Mouse (Mus musculus): ENCODE data around the gene Tle4.

Gene Tle4

DNA sequence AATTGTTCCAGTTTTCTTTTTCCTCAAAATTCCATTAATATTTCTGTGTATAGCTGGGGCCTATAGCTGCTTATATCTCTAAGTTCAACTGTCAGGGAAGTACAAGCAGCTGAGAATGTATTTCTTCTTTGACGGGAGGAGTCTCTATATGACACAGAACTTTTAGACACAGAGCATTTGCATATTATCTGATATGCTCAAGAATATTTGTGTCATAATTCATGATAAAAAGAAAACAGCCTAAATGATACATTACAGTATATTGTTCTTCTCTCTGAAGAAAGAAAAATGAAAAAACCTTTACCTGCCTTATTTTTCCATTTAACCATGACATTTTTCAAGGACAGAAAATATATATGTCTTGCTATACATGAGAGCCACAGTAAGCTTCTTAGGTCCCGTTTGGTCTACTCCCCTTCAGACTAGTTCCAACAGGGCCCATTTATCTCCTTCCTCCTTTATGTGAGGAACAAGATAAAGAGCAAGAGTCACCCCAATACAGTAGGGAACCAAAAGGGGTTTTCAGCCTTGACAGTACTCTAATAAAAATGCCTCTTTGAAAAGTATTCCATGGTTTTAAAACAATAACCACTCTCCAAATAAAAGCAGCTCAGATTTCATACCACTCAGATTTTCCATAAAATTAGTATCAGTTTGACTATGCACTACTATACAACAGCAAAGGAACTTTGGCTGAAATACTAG lies 77.6 kb downstream of the Tle4 start:
- no peak for DNase-seq (ENCODE audit: low spot score)

DNA sequence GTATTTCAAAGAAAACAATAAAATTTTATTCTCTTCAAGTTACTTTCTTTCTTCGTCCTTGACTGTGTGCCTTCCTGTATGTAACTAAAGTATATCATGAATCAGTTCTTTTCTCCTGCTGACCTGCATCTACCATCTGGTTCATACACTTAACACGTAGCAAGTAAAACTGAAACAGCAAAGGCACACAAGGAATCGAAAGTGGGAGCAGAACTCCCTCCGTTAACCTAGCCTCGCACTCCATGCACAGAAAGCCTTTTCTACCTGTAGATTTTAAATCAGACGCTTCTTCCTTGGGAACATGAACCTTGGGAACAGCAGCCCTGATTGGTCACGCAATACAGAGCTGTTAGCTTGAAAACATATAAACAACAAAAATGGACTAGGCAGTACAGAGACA lies 78.7 kb downstream of the Tle4 start:
- no peak for DNase-seq (ENCODE audit: low spot score)

DNA sequence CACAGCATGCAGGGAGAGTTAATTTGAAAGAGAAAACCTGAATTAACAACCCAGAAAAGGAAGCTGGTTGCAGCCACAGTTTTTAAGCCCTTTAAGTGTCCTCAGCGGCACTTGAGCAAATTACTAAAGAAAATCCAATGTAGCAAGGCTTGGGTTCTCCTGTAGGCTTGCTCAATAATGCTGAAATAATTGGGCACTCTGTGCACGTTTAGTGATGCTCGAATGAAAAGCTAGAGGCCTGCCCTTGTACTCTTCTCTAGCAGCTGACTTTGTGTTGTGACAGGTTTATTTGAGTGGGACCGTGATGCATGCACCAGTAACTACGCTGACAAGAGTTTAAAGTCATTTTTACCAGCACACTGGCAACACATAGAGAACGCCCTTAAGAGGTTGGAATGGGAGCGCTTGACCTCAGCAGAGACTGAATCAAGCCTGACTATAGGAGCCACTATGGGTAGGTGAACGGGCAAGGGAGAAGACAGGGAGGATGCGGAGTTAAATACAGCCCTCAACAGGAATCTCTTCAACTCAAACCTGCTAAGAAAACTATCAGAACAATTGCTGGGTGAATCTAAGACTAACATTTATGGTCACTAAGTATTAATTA lies 79.3 kb downstream of the Tle4 start:
- no peak for DNase-seq (ENCODE audit: low spot score)

DNA sequence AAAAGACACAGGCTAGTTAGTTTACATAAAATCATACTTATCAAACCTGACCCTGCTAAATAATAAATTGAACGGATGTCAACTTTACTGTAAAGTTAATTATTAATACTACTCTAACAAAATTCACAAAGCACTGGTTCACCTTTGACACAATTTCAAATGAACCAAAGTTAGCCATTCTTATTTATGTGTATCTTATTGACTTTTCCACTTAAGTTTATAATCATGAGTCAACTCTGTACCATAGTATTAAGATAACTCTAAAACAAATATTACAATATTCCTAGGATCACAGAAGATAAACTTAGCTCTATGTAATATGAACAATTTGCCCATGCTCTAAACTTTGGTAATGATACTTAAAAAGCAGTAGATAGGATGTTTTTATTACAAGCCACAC lies 81.4 kb downstream of the Tle4 start:
- DNase-seq (ENCODE audit: low spot score), result no peak

DNA sequence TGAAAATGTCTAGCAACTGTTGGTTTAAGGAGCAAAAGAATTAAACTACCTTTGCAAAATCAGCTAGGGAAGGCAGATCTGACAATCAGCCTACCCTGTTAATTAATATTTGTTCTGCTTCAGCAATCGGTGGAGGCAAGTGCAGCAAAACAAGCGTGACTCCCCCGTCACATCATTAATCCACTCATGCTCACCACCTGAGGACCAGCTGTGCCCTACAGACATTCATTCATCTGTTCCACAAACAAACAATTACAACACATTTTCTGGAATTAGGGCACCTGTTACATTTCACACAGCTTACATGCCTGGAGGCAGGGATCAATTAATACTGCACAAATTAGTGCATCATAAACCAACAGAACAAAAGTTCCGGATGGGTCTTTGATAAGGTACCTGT lies 89.0 kb downstream of the Tle4 start:
- no peak for DNase-seq (ENCODE audit: low spot score)

DNA sequence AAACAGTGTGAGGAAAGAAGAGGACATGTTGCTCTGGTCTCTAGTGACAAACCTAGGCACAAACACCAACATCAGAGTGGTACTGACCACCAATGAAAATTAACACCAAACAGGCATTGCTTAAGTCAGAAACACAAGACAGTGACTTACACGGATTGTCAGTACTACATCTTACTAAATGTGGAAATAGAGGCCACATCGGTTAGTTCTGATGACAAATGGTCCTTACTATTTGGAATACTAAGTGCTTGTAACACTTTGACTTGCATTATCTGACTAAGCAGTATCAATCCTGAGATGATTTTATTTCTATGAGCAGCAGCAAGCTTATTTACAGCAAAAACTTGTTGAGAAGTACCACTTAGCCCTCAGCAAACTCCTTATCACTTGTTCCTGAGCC lies 89.9 kb downstream of the Tle4 start:
- DNase-seq (ENCODE audit: low spot score), result no peak

DNA sequence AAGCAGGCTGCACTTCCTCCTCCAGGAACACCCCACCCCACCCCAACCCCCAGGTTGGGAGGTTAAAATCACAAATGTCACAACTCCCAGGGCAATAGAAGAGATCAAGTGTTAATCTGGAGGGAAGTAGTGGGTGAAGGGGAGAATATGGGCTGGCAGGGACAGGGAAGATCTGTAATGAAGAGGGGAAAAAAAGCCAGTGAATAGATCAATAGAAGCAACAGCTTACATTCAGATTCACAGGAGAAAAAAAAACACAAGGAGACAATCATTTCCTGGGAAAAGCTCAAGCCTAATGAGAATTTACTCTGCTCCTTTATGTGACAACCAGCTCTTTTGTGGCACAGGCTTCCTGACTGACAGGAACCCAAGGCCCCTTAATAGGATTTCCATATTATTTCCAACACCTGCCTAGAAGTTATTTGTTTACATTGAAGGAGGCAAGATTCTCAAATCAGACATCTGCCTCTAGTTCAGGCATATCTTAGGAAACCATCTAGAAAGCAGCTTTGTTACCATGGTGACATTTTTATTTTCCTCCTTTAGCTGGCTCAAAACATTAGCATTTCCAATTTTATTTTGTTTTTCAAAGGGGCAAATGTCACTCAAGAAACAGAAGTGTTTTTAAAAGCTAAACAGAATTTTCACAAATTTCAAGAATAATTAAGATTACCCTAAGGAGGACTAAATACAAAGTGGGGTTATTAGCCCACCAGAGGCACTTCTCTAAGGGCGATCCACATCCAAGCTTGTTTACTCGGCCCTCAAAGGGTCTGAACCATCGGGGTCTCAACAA lies 90.8 kb downstream of the Tle4 start:
- no peak for DNase-seq (ENCODE audit: low spot score)

DNA sequence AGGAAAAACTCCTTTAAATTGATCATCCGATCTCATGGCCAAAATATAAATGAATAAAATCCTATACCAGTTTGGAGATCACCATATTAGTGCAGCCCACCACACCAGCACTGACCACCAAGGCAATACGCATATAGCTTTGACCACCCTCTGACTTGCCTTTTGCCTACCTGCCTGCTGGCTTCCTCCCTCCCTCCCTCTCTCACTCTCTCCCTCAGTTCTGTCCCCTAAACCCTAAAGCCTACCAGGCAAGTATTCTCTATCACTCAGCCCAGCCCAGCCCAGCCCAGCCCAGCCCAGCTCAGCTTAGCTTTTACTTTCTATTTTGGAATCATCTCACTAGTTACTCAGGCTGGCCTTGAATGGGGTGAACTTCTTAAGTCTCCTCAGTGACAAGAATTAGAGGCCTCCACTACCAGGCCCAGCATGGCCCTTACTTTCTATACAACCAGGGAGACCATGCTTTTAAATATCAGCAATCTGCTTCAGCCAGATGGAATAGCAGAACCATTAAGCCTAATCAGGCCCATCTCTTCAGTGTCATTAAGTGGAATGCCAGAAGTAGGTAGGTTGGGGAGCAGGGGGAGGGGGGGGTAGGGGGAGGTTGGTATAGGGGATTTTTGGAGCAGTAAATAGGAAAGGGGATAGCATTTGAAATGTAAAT lies 91.8 kb downstream of the Tle4 start:
- DNase-seq (ENCODE audit: low spot score), result no peak

DNA sequence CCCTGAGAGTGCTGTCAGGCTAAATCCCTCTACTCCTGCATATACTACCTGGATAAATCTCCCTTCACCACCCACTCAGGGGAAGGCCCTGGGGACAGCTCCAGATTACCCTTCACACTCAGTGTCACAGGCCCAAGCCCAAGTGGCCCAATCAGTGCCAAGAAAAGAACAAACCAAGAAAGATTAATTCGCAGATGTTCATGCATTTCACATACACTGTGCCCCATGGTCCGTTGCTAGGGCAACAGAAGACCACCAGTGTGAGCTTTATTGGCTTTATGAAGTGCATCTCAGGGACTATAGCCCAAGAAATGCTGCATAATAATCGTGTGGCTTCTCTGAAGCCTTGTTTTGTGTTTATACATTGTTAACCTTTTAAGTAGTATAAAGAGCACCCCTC lies 92.5 kb downstream of the Tle4 start:
- DNase-seq (ENCODE audit: low spot score), result no peak

DNA sequence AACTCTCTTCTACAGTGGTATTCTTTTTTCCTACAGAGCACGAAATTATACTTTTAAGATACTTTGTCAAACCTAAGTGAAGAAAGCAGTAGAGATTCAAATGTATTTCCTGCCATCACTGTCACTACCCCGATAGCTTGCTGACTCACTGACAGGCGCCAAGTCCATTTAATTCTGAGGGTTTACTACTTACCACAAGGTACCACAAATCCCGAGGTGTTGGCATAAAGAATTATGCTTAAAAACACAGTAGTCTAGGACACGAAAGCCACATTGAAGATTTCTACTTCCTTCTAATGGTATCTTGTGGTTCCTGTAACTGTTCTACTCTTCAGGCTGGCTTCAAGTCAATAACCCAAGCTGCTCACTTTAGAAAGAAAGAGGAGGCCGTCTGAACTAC lies 94.0 kb downstream of the Tle4 start:
- no peak for DNase-seq (ENCODE audit: low spot score)

DNA sequence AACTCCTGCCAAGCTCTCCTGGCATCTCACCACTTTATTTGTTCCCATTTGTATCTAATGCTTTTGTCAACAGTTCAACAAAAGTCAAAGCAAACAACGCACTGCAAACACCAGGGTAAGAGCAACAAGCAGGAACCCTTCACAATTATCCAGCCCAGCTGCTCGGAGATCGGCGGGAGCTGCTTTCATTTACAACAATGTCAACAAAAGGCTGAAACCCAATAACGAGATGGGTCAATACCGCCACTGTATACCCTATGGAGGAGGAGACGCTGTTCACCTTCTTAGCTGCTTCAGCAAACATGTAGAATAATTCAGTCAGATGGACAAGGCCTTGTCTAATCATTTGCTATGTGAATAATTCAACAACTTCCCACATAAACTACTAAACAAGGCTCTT lies 95.6 kb downstream of the Tle4 start:
- DNase-seq (ENCODE audit: low spot score), result no peak

DNA sequence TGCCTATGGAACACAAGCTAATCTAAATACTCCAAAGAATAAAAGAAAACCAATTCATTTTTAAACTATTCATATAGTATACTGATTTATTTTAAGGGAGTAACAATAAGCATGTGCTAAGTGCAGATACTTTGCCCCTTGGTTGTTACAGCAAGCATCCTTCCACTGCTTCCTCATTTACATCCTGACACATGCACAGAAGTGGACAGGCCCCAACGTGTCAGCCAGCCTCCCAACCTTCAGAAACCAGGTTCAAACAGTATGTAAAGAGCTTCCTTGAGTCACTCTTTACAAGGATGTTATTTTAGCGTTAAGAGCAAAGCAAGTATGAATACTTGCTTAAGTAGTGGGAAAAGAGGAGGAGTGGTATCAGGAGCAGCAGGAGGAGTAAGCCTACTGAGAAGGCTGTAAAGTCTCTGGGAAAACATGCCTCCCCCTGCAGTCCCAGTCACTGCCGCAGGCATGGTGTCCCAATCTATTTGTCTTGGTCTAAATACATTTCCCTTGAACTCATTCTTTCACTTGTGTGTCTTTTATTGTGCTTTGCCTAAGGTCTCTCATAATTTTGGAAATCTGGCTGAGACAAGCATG lies 97.9 kb downstream of the Tle4 start:
- DNase-seq (ENCODE audit: low spot score), result no peak

DNA sequence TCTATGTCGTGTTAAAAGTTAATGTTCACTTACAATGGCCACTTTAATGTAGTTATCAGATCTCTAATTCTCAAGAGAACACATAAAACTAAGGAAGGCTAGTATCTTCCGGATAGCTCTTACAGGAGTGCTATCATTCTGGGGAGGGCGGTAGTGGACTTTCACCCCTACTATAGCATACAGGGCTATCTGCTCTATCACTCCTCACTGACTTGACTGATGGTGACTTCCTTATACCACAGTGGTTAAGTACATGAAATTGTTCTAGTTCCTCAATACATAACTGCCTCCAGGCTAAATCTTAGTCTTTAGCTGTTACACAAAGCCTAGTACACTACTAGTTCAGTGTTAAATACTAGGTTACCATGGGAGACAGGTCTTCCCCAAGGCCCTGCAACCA lies 104.8 kb downstream of the Tle4 start:
- no peak for DNase-seq (ENCODE audit: low spot score)

DNA sequence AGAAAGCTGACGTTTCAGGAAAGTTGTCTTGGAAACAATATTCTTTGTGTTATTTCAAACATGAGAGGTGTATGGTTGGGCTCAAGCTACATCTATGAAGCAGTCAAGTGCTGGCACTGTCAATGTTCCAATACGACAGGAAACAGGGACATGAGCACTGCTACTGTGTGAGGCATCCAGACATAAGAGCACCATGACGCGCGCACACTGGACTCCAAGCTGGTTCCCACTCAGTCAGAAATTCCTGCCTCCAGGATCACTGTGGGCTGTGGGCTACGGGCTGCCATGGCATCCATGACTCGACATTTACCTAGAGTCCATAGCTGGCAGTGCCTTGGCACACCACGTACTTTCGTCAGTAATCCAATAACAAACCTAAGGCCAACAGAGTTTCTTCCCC lies 110.7 kb downstream of the Tle4 start:
- no peak for DNase-seq (ENCODE audit: low spot score)

DNA sequence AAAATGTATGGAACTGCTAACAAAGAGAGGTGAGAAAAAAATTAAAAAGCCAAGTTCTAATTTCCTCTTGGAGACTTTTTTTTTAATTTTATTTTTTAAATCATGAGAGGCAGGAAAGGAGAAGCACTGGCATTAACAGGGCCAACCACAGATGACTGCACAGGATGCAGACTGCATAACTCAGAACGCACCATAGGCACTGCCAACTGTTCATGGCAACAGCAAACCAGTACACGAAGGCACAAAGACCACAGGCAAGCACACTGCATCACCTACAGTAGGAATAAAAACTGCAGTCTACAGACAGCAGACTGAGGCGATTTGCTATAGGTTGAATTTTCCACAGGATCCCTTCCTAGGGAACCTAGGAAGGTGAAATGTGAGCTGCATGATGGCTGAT lies 112.7 kb downstream of the Tle4 start:
- no peak for DNase-seq (ENCODE audit: low spot score)

DNA sequence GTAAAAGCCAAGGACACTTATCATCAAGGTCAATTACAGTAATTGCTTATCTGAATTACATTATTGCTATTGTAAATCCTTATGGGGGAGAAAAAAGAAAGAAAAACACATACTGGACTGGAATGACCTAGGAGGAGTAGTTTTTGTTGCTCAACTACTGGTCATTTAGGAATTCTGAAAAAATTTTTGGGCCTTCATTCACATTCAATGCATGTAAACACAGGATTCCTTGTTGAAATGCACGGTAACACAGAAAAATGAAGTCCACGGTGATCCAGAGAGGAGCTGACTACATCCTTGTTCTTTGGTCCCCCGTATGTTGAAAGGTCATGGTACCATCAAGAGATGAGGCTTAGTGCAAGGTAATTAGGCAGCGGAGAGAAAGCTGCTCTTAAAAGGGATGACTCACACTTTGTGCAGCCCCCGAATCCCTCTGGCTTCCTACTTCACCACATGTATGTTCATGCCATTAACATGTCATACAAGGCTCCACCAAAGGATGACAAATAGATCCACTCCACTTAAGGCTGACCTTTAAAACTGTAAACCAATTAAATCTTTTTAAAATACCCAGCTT lies 115.2 kb downstream of the Tle4 start:
- DNase-seq (ENCODE audit: low spot score), result no peak

DNA sequence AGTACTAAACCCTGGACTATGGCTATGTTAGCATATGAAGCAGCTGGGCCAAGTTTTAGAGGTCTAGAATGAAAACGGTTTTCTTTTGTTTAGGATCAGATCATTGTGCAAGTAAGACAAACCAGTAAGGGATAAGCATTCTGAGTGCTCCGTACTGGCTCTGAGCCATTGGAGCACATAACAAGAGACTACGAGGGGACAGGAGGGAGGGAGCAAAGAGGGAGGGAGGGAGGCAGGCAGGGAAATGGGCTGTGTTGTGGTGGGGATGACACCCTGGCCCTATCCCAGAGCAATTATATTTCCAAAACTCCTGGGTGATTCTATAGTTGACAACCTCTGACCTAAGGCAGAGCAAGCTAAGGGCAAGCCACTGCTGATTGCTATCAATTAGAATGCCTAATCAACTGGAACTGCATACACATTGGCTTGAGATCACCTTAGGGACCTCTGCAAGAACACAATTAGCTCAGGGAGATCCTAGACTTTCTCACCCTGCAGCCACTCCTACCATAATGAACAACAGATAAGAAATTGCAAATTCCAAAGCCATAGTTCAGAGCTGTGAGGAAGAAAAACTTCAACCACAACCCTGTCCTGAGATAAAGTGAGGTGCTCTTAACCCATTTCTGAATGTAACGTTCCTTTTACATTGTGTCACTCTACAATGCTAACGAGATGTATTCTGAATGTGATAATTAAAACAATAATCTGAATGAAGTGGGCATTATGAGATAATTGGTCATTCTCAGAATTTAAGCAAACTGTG lies 115.9 kb downstream of the Tle4 start:
- DNase-seq (ENCODE audit: low spot score), result no peak

DNA sequence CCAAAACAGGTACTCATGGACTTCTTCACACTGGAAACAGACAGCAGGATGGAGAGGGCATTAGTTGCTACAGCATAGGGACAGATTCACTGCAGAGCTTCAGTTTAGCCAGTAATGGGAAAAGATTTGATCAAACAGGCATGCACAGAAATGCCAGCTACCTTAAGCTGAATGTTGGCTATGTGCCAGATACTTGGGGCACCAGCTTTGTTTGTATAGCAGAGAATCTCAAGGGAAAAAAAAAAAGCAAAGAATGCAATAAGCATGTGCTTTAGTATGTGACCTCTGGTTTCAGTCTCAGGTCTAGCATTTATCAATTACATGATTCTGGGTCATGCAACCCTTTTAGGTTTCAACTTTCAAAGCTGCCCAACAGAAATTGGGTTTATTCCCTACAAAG lies 118.1 kb downstream of the Tle4 start:
- no peak for DNase-seq (ENCODE audit: low spot score)

DNA sequence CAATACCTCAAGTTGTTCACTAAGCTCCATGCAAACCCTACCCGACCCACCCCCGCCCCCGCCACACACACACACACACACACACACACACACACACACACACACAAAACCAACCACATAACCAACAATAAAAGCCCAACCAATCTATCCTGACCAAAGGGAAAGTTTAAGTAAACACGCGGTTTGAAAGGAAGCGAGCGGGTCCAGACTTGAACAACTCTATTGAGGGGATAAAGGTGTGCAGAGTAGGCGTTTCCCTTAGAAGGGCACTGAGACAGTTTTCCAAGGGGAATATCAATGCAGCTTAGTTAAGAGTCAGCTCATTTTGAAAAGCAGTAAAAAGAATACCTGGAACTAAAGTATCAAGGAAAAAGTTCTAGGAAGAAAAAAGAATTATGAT lies 128.5 kb downstream of the Tle4 start:
- DNase-seq (ENCODE audit: low spot score), result no peak

DNA sequence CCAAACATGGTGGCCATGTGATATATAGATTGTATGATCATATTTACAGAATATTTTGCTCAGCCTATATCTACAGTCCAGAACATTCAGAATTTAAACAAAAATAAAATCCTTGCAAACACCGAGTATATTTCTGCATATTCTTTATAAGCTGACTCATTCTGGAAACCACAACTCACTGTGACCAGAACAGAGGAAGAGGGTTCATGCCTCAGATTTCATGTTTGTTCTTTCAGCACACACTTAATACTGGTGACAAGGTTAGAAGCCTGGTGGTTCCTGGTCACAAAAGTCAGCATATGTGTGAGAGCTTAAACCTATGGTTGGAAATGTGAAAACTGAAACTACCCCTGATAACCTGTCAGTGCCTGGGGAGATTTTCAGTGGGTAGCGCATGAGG lies 129.1 kb downstream of the Tle4 start:
- no peak for DNase-seq (ENCODE audit: low spot score)

DNA sequence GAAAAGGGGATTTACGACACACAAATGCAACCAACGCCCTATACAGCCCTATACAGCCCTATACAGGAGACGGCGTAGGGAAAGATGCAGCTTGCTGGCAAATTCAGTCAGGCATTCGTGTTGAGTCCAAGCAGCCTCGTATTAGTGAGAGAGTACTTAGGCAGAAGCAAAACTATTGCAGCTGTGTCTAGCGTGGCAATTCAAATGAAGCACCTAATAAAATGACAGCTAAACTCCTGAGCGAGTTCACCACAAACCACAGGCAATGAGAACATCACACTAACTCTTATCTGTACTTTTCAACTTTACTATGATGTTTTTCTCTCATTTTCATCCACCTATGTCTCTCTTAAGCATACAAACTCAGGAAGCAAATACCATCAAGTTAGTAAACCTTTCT lies 131.8 kb downstream of the Tle4 start:
- DNase-seq (ENCODE audit: low spot score), result no peak
